Mouse (Mus musculus) c-Kit-positive CD71-positive TER-119-positive erythroid progenitor cells, embryonic 14.5 days (primary cell): Measurements from ENCODE around the gene Fam207a.

Experiments
- DNase-seq: peaks from one replicate; pipeline ENCODE4 v3.0.0-alpha.2; 2013; ENCODE audit warnings: low spot score

The Fam207a gene

DNA sequence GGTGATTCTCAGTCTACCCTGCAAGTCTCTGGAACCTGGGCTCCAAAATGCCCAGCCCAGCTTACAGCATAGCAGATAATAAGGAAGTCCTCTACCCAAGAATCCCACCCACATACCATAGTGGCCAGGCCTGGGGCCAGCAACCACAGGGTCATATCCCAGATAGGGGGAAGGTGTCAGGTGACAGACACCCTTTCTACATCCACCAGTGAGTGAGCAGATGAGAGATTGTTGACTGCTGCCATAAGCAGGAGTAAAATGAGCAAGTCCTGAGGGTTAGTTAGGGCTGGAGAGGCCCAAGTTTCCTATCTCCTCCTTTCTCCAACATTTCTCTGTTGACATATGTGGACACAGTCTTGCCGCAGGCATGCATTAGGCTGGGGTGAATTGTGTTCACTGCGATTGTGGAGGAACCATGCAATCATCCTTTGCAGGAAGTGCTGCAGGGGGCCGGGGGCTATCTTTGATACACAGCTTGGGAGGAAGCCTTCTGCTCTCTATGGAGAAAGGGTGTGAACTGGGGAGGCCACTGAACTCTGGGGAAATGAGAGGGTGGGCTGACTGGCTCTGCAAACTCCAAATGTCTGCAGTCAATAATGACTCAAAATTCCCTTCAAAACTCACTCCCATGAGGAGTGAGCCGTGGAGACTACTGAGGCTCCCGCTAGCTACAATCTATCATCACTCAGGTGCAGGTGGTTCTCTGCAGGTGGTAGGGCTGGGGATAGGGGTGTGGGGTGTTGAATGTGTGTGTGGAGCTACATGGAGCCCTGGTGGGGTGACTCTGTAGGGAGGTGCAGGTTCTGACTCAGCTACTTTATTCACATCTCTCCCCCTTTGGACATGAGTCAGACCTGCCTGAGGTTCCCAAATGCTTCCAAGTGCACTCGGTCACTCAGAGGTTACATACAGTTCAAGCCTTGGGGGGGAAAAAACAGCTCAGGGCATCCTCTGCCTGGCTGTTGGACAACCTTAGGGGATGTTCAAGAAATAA is 15.7 kb upstream of the Fam207a start:
- DNase-seq, result peak; percentile 22

DNA sequence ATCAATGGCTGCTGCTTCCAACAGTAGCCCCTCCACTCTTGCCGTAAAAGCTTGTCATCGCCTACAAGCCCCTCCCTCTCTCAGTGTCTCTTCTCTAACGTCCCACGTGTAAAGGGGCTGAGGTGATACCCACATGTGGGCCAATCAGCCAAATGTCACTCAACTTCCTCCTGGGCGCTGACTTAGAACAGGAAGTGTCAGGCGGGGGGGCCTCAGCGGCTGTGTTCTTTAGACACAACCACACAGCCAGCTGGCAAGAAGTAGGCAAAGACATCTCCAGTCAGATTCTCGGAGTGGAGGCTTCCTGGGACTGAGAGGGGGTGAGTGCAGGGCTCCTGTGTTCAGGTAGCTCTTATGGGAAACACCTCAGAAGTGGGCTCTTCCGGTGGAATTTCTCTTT is 14.6 kb upstream of the Fam207a start, which contains the start of gene Itgb2:
TSS of gene Itgb2 (plus strand) at position 113 of the 400 bp plus-strand sequence.
- DNase-seq, result no peak

DNA sequence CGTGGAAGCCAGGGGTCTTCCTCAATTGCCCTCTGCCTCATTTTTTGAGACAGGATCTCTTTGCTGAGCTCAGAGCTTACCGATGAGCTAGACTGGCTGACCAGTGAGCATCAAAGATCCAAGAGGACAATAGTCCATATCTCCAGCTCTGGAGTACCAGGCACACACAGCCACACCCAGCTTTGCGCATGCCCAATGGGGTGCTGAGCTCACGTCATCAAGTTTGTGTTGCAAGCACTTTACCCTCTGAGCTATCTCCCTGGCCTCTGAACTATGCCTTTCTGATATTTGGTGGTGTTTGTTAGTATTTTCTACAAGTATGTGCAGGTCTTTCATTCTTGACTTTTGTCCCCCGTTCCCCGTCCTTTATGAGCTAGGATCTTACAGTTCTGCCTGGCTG is 13.0 kb upstream of the Fam207a start:
- peak; percentile 23 for DNase-seq

DNA sequence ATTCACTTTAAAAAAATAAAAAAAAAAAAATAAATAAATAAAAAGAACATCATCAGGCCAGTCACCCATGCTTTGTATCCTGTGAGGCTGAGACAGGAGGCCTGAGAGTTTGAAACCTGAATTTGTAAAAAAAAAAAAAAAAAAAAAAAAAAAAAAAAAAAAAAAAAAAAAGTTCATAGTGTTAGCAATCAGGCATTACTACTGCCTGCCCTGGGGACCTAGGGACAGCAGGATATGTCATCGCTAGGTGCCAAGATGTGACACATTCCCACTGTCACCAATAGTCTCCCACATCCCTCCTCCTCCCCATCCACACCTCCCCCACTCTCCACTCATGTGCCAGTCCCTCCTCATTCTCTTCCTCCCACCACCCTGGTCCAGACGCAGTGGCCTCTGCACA is 10.9 kb upstream of the Fam207a start:
- no peak for DNase-seq

DNA sequence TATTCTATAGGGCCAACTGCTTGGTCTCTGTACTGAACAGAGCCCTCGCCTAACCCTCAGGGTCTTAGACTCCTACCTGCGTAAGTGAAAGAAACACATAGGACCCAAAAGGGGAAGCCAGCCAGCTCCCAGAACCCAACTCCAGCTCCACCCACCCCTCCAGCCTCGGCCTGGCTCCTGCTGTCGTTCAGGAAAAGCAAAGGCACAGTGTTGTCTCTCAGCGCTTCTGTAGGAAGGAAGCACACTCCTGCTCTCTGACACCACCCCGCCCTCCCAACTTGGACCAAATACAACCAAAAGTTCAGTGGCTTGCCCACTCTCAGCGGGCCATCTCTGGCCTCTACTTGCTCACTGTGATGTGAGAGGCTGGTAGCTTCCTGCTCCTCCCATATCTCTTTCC is 7.7 kb upstream of the Fam207a start:
- no peak for DNase-seq

DNA sequence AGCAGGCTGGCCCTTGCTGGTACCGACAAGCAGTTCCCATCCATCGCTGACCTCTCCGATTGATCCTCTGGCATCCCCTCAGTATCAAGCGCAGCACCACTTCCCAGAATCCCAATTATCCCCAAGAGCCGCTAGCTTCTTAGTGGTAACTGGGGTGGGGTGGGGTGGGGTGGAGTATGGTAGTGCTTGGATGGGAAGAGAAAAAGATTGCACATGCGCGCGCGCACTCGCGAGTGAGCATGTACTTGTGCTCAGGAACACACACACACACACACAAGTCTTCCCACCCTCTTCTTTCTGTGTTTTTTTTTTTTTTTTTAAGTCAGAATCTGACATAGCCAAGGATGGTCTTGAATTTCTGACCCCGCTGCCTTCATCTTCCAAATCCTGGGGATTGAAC is 7.2 kb upstream of the Fam207a start:
- no peak for DNase-seq

DNA sequence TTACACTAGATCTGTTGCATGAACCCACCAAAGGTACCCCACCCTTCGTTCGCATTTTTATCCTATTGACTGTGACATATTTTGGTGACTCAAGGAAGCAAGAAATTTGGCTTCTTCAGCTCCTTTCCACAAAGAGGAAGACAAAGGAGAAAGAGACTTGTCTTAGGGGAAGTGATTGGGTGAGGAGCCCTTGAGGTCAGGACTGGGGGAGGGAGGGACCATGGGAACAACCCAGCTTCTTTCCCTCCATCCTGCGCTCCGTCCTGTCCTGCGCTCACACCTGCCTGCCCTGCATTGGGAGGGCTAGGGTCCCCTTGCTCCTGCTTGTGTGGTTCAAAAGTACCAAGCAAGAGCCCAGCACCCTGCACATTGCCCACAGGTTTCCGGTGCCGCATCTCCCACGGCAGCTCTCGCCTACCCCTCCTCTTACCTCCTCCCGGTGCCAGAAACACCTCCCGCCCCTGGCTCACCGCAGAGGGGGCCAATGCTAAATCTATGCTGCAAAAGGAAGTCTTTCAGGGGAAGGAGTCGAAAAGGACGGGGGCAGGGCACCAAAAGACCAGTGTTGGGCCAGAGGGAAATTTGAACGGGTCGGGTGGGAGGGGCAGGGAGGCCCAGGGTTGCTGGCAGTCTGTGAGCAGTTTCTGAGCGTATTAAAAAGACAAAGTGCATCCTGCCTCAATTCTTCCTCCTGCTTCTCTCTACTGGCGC is 6.6 kb upstream of the Fam207a start:
- no peak for DNase-seq

DNA sequence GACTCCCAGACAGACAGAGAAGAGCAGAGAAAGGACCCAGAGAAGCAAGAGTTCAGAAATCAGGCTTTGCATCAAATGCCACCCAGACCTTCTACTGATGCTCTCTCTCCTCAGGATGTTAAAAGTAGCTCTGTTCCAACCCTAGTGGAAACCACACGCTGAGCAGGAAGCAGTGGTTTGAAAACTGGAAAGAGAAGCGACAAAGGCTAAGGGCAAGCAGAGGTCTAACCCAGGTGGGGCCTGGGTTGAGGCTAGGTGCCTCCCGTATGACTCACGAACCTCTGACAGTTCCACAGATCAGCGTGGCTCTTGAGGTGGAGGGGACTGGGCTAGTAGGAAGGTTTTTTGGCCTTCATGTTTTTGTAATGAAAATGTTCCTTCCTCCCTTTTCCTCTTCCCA is 4.9 kb upstream of the Fam207a start:
- DNase-seq, result no peak

DNA sequence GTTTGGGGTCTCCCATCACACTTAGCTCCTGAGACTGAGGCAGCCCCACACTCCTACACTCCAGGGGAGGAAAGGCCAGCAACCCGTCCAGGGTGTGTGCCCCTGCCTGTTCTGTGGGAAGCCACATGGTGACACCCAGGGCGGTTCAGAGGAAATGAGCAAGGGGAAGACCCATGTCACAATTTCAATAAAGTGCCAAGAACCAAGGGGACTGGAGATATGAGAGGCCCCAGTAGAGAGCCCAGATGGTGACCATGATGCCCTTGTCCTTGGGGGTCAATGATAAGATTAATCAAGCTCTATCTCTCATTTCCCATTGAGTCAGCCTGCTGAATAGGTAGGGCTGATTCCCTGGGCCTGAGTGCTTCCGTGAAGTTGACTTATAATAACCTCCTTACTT is 3.6 kb upstream of the Fam207a start:
- DNase-seq, result no peak

DNA sequence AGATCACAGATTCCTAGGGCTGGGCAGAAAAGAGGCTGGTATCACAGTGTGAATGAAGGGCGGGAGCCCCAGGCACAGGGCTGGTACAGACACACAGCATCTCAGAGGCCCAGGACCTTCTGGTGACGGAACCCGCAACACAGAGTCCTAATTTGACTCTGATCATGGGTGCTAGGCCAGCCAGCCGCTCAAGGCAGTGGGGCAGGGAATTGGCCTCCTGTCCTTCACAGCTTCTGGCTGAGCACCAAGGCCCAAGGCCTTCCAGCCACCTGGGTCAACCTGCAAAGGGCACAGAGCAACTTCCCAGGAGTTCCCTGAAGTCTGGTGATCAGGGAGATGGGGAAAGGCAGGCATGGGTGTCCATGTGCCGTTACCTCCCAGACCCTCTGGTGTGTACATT is 2.2 kb upstream of the Fam207a start:
- no peak for DNase-seq

DNA sequence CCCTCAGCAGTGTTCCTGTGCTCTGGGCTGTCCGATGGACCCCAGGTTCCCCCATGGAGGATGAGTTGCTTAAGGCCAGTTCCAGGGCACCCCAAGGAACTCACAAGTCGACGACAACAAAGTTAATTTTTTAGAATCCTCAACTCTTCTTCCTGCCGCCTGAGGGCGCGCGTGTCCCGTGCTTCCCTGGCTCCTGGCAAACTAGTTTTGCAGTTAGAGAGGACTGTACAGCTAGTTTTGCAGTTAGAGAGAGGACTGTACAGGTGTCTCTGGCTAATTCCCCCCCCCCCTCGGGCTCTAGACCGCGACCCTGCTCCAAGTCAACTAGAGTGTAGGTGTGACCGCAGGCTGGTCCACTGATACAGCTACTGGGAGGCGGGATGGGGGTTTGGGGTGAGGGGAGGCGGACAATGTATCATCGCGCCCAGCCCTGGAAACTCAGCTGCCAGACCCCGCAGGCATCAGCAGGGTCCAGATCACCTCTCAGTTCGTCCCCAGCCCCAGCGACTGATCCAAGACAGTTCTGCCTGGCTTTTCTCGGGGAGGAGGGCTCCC is 1.6 kb upstream of the Fam207a start:
- peak; percentile 60 for DNase-seq

DNA sequence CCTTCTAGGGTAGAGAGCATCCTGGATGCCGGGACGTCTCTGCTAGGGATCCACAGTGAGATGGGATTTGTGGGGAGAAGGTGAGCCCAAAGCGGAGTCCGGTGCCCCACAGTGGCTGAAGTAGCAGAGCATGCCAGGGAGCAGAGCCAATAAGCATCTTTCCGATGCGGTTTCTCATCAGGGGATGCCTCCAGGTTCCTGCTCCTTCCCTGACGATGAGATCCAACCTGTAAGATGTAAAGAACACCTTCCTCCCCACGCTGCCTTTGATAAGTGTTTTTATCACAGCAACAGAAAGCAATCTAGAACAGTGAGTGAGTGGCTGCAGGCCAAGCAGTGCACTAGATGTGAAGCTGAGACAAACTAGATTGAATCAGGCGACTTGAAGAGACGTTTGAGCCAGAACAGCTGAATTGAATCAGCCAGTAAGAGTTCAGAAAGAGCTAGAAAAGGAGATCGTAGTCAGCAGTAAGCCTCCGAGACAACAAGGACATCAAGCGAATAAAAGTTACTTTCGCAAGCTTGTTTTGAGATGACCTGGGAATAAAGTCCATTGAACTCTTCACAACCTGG is 880 bp upstream of the Fam207a start:
- peak; percentile 25 for DNase-seq

DNA sequence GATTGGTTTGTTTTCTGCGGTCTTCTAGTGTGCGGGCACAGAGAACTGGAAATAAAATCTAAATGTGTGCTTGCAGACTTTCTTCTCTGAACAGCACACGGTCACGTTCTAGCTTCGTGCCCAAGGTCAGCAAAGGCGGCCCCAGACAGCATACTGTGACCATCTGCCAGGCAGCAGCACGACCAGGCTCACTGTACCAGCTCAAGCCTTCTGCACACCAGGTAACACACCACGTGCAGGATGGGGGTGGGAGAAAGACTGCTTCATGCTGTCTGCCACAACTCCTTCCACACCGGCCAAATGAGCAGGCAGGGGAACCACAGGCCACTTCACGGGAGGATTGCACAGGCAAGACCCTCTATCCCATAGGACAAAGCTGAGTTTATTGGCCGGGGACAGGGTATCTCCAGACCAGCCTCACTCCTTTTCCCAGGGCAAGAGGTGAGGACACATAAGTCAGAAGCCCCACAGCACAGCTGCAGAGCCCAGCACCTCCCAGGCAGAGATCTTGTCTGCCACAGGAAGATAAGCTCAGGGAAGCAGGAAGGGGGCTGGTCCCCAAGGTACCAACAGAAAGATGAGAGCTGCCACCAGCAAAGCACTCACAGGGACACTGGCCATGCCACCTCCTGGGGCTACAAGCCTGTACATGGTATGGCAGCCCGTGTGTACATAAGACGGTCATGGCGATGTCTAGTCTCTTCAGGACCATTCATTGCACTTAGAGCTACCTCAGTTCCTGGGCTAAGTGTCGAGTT is 5.2 kb downstream of the Fam207a start:
- no peak for DNase-seq

DNA sequence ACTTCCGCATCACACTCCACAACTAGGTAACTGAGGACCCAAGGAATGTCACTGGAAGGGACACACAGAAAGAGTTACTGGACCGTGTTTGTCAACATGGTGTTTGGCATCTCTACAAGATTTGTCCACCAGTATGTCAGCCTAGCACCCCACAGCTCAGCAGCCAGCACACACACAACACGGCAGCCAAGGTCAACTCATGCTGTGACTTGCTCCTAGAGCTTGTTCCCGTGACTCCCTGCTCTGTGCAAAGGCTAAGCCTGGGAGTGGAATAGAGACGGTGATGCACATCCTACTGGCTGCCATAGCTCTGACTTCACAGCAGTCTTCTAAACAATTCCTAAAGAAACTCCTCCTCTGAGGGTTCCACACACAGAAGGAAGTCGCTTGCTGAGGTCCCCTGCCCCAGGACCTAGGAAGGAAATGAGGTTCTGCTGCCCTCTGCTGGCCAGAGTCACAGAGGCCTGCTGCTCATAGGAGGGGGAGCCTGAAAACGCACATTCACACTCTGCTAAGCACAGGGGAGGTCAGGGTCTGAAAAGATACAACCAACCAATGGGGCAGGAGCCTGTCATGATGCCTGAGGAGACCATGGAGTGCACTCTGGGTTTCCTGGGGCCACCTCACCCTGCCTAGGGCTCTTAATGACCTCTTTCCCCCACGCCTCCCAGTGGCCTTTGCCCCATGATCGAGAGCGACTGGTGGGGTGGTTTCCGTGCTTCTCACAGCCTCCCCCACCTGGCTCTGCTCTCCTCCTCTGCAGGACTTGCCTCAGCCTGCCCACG is 6.0 kb downstream of the Fam207a start:
- peak; percentile 62 for DNase-seq

DNA sequence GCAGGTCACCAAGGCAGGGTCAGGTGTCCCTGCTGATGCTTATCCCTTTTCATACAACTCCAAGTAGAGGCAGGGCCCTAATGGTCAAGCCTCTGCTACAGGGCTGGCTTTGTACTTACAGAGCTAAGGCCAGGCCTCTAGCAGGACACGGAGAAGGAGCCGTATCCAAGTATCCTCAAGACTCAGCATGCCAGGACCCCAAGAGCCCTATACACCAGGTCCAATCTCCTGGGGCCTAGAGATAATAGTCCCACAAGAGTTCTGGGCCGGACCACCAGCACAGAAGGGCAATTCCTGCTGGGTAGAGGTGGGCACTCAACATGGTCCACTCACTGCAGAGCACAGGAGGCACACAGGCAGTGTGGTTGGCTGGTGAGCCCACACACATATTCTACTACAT is 6.8 kb downstream of the Fam207a start:
- no peak for DNase-seq

DNA sequence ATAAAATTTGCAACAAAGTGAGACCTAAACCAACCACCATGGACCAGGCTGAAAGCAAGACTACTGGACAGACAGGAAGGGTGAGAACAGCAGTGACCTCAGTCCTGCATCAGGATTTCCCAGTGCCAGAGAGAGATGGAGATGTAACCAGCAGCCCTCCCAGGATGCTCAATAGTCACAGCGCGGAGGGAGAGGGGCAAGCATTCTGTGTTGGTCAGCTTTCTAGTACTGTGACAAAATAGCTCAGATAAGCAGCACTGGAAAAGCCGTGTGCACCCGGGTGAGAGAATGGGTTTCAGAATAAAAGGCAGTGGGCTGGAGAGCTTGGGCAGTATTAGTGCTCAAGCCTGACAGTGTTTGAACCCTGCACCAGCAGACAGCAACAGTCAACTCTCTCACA is 7.8 kb downstream of the Fam207a start:
- DNase-seq, result no peak

DNA sequence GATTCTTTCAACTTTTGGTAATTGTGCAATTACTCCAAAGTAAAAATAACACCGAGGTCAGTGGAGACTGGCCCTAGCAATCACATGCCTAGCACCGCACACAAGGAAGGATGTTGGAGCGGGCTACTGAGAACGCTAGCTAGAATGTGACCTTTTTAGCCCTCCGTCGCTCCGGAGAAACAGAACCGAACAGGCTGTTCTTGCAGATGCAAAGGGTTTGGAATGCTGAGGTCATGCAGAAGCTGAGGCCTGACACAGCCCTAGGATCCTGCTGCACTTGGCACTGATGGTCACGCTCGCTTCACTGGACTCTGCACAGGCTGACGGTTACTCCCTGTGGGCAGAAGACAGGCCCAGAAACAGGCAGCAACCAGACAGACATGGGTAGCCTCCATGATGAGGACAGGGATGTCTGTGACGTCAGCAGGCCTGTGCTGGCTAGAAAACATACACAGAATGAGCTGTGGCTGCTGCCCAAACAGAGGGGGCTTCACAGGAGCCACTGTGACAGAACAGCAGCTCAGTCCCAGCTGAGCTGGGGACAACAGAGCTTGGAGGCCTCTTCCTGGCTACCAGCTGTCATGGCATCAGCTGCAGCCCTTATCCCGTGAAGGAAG is 8.5 kb downstream of the Fam207a start:
- no peak for DNase-seq

DNA sequence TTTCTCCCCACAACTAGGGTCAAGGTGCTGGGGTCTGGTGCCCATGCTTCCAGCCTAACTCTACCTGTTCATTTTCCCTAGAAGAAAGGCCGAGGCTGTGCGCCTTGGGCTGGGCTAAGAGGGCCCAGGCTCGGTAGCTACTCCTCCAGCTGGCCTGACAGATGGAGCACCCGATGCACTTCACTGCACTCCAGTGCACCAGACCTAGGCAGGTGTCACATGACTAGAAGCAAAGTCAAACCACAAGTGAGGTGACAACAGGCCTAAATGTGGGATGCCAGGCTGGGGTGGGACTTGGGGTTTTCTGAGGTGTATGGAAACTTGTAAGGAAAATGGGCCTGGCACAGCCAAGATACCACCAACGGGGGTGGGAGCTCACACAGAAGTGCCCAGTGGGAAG is 9.1 kb downstream of the Fam207a start:
- no peak for DNase-seq

DNA sequence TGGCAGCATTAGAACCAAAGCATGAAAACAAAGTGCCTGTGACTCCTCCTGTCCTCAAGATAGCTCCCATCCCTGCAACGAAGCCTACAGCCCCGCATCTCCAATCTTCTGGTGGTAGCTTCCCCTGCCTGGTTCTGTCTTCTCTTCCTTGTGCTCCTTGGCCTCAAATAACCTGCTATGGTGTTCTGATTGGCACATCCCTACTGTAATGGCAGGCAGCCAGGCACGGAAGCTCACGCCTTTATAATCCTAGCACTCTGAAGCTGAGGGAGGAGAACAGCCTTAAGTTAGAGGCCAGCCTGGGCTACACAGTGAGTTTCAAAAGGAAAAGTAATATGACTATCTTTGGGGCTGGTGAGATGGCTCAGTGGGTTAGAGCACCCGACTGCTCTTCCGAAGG is 11.4 kb downstream of the Fam207a start:
- DNase-seq, result no peak
